Mouse (Mus musculus): ENCODE results near the gene Stmn1.
"Not testable (repeated sequence)": the region's sequence is repeated elsewhere in the genome, so short reads cannot be mapped to it uniquely, and the experiment has no call there.

Stmn1 gene

DNA sequence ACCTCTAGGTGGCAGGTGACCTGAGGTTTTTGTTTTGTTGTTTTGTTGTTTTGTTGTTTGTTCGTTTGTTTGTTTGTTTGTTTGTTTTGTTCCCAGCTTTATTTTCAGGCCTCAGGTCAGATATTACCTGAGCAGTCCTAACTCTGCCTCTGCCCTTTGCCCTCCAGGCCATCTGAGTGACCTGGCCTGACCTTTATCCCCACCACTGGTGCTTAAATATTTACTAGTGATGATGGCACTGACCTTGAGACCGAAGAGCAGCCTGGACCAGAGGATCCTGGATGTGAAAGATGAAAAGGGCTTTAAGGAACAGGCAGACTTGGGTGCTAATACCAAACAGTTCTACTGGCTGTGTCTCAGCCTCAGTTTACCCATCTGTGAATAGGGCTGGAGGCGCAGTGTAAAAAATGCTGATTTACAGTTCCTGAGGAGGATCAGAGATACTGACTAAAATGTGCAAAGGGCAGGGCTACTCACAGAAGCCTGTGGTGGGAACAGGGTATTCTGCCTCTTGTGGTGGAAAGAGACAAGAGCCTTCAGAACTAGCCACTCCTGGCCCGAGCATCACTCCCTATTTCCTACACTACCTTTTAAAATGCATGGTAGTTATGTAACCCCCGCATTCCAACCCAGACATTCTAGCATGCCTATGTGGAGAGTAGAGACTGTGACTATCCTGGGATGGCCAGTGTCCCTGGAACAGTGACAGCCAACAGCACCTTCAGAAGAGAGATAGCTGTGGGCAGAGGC, 17.2 kb downstream of the Stmn1 start:
- DNase-seq (ENCODE audit: low spot score) = no peak

GRCm38 (mm10) chr4:134488211-134488610, 20.1 kb downstream of the Stmn1 start:
- no peak for DNase-seq (ENCODE audit: low spot score)

DNA sequence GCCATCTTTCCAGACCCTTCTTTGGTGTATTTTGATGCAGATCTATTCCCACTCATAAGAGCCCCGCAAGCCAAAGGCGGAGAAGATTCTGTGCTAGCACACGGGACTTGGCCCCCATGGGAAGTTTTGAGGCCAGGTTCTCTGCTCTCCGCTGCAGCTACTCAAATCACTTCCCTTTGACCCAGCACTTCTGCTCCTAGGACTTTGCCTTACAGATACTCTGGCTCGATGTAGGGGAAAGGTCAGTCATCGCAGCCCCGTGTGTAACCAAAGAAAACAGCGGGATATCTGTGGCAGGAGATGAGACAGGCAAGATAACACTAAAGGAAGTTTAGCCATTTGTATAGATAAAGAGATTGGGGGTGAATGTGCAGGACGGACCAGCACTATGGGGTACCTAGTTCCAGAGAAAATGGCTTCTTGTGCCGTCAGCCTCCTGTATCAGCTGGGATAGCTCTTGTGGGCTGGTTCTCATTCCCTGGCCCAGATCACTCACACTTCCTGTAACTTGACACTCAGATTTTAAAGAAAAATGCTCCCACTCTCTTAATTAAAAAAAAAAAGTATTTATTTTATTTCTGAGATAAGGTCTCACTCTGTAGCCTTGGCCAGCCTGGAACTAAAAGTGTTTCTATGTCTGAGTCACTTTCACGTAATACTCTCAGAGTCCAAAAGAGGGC, 22.0 kb downstream of the Stmn1 start:
- no peak for DNase-seq (ENCODE audit: low spot score)

DNA sequence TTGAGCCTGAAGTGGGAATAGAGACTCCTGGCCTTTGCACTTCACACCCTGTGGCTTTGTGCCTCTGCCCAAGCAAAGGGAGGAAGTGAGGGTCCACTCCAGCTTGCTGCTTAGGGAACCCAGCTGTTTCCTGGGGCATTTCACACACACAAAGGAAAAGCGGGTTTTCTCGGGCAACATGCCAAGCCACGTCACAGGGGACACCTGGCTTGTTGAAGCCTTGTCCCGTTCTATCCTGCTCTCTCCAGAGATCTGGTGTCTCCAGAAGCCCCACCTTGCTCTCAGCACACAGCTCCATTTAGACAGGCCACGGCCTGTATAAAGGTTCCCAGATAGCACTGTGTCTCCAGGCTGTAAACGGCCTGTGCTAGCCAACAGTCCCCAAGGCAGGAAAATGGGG, 23.6 kb downstream of the Stmn1 start:
- DNase-seq (ENCODE audit: low spot score) = no peak

DNA sequence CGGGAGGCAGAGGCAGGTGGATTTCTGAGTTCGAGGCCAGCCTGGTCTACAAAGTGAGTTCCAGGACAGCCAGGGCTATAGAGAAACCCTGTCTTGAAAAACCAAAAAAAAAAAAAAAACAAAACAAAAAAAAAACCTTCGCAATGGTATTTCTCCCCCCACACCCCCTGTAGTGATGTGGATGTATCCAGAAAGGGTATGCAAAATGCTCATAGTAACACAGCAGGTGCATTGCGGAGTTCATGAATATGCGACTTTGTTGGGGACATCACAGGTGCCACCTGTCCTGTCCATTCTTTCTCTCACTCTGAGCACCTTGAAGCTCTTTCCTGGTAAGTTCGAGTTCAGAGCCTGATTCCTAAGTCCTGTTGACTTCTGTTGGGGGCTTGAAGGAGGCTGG, 26.0 kb downstream of the Stmn1 start:
- DNase-seq (ENCODE audit: low spot score) = not testable (repeated sequence)

DNA sequence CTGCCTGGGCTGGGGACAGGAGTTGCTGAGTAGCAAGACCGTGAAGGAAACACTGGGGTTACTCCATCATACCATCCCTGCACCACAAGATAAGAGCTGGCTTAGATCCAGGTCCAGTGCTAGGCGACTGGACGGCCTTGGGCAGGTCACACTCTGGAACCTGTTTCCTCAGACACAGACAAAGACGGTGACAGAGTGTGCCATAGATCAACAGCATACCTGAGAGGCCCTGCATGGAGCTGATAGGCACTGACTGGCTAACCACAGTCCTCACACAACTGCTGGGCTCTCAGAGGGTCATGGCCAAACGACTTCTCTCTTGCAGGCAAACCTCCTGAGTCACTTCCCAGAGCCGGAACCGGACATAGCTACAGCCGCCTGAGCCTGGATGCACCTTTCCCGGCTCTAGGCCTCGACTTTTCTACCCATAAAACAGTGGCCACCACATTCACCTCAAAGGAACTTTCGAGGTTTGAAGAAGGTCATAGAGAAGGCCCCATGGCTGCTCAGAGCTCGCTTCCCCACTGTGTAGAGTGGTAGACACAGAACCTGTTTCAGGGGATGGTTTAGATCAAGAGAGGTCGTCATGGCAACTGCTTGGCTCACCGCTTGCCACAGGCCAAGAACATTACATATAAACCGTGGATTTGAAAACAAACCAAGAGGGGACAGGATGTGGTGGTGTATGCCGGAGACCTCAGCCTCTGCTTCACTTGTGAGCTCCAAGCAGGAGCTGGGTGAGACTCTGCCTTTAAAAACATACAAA, 26.8 kb downstream of the Stmn1 start:
- DNase-seq (ENCODE audit: low spot score) = no peak

- DNase-seq (ENCODE audit: low spot score) = no peak
Observed at GRCm38 (mm10) chr4:134495546-134495923, 27.4 kb downstream of the Stmn1 start.

- no peak for DNase-seq (ENCODE audit: low spot score)
Observed at GRCm38 (mm10) chr4:134496595-134497210, 28.6 kb downstream of the Stmn1 start, which contains the start of gene Paqr7. Gene Paqr7, plus strand, starts transcription at chr4:134496697.

DNA sequence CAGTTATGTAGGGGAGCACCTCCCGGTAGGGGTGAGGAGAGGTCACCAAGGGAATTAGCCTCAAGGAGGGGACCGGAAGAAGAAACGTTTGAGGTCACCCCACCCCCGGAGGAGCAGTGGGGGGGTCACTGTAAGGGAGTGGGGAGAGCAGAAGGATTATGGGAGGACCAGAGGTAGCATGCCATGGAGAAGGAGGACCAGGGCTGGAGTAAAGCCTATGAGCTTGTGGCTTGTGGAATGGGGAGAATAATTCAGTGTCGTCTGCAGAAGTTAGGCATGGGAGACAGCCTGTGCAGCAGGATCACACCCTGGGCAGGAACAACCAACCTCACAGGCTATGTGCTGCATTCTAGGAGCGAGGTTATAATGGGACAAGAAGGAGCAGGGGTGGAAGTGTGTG, 29.1 kb downstream of the Stmn1 start:
- DNase-seq (ENCODE audit: low spot score) = no peak

GRCm38 (mm10) chr4:134497986-134498731, 30.0 kb downstream of the Stmn1 start:
- no peak for DNase-seq (ENCODE audit: low spot score)

GRCm38 (mm10) chr4:134498983-134499382, 30.9 kb downstream of the Stmn1 start:
- not testable (repeated sequence) for DNase-seq (ENCODE audit: low spot score)

DNA sequence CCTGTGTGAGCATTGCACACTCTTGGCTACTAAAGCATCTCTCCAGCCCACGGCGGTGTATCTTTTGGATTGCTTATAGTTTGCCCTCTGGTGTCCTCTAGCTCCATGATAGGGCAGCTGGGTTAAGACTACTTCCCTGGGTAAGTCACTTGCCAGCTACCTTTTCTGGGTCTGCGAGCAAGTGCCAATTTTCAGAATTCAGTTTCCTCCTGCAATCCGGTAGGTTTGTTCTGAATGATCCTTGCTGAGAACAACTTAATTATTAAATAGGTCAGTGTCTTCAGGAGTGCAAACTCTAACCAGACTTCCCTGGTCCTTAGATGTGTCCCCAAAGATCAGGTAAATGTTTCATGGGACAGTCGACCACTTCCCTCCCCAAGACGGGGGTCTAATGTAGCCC, 33.0 kb downstream of the Stmn1 start:
- no peak for DNase-seq (ENCODE audit: low spot score)

- DNase-seq (ENCODE audit: low spot score) = no peak
Observed at GRCm38 (mm10) chr4:134503686-134504357, 35.7 kb downstream of the Stmn1 start.

DNA sequence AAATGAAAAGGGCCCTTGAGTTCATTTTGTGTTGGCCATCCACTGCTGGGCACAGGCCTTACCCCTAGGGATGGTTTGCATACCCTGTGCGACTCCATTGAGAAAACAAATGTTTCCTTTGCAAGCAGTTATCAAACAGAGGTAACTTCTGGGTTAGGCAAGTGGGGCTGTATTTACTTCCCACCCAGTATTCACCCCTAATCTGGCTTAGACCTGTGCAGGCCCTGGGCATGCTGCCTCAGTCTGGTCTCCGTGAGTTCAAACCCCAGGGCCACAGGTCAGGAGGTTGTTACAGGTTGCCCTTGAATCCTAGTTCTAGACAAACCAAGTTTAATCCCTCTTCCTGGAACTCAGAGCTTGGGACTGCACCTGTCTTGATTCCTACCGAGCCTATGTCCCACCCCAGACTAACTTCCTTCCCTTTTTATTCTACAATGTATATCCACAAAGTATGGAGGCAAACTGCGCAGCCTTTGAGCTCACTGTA, 37.2 kb downstream of the Stmn1 start:
- no peak for DNase-seq (ENCODE audit: low spot score)

GRCm38 (mm10) chr4:134505966-134506594, 38.0 kb downstream of the Stmn1 start:
- no peak for DNase-seq (ENCODE audit: low spot score)

- DNase-seq (ENCODE audit: low spot score) = no peak
Observed at GRCm38 (mm10) chr4:134506713-134507112, 38.6 kb downstream of the Stmn1 start.

GRCm38 (mm10) chr4:134510396-134510795, 42.3 kb downstream of the Stmn1 start:
- DNase-seq (ENCODE audit: low spot score) = no peak

- DNase-seq (ENCODE audit: low spot score) = no peak
Observed at GRCm38 (mm10) chr4:134510845-134511411, 42.8 kb downstream of the Stmn1 start, which contains the start of gene Aunip. Gene Aunip, plus strand, starts transcription at chr4:134510999.

GRCm38 (mm10) chr4:134511730-134512129, 43.6 kb downstream of the Stmn1 start:
- no peak for DNase-seq (ENCODE audit: low spot score)

DNA sequence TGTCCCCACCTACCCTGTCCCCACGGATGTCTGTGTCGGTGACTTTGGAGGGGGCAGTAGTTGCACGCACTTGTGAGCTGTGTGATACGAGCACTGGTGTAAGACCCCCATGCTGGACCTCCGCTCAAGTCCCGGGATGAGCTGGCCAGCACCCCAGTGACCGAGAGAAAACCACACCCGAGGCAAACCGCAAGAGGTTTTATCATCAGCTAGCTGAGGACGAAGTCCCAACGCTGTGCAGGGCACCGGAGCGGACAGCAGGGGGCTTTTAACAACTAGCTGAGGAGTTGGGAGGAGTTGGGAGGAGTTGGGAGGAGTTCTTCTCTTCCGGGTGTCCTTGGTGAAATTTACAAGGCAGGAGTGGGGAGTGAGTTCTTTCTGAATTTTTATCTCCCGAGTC, 44.7 kb downstream of the Stmn1 start:
- no peak for DNase-seq (ENCODE audit: low spot score)

Data from layer of hippocampus, adult 9-10 months (tissue).